Mouse (Mus musculus): ENCODE measurements around the gene Daam2. TPM values are rescaled to one million over a fixed set of nuclear protein-coding genes. Genes with fewer than 3 reads are reported as not detected.
A peak's percentile ranks its signal among the peaks of the same experiment; 100 is the strongest.

Daam2 gene
- polyA plus RNA-seq, 1 experiment from 2014 or later: 3.9 TPM

DNA sequence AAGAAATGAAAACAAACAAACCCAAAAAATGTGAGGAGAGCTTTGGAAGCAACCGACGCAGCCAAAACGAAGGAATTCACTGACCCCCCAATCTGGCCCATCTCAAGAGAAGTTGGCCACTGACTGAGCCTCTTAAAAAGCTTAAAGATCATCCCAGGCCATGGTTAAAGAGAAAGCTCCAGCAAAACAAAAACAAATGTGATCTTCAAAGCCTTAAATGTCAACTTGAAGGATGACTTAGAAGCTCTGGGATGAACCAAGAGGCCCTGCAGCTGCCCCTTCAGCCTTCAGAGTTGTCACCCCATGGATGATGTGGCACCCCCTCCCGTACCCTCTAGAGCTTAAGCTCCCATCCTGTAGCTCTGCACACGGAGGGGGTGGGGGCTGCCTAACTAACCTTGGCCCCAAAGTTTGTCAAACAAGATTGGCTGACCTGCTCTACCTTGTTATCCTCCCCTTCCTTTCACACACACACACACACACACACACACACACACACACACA is 4.3 kb downstream of the Daam2 start:
- Histone ChIP-seq H3K9me3 (no peaks in the 10 kb centered on the region), H3K9ac (no peak overlapping the region), H3K27ac (no peak overlapping the region), H3K4me2 (replicated peaks) (no peak overlapping the region), H3K4me1 (replicated peaks) (peaks cover 6% of the 10 kb centered on the region; the same call in 1 of the 2 replicates), H3K36me3 (no peaks in the 10 kb centered on the region), H3K4me3 (replicated peaks) (no peak overlapping the region), H3K27me3 (replicated peaks) (no peaks in the 10 kb centered on the region)
- 28% methylated on average over 5 of the region's 5 CpGs for WGBS
- ATAC-seq: no peak

GRCm38 (mm10) chr17:49556169-49556568 is 8.0 kb downstream of the Daam2 start:
- H3K9ac ChIP-seq: no peak overlapping the region
- no peak overlapping the region for H3K27ac ChIP-seq
- no peaks in the 10 kb centered on the region for H3K4me1 ChIP-seq (replicated peaks)
- 83% methylated on average over 3 of the region's 3 CpGs for WGBS
- H3K4me3 ChIP-seq (replicated peaks): no peak overlapping the region
- H3K4me2 ChIP-seq (replicated peaks): no peak overlapping the region
- H3K27me3 ChIP-seq (replicated peaks): no peaks in the 10 kb centered on the region
- H3K36me3 ChIP-seq: no peaks in the 10 kb centered on the region
- ATAC-seq: no peak
- H3K9me3 ChIP-seq: no peaks in the 10 kb centered on the region

- WGBS: 86% methylated on average over 7 of the region's 7 CpGs
- Histone ChIP-seq H3K9me3 (no peaks in the 10 kb centered on the region), H3K4me3 (replicated peaks) (no peak overlapping the region), H3K27me3 (replicated peaks) (no peaks in the 10 kb centered on the region), H3K4me1 (replicated peaks) (no peaks in the 10 kb centered on the region), H3K9ac (no peak overlapping the region), H3K36me3 (no peaks in the 10 kb centered on the region), H3K27ac (no peak overlapping the region), H3K4me2 (replicated peaks) (no peak overlapping the region)
- ATAC-seq: no peak
These were observed 12.2 kb downstream of the Daam2 start for GRCm38 (mm10) chr17:49551991-49552390.

- no peaks in the 10 kb centered on the region for H3K36me3 ChIP-seq
- no peaks in the 10 kb centered on the region for H3K27me3 ChIP-seq (replicated peaks)
- H3K27ac ChIP-seq: no peak overlapping the region
- ATAC-seq: no peak
- no peak overlapping the region for H3K4me2 ChIP-seq (replicated peaks)
- H3K4me3 ChIP-seq (replicated peaks): no peak overlapping the region
- no peak overlapping the region for H3K9ac ChIP-seq
- 86% methylated on average over 2 of the region's 2 CpGs for WGBS
- H3K4me1 ChIP-seq (replicated peaks): no peaks in the 10 kb centered on the region
- no peaks in the 10 kb centered on the region for H3K9me3 ChIP-seq
These were observed 12.7 kb downstream of the Daam2 start for GRCm38 (mm10) chr17:49551465-49551864.

DNA sequence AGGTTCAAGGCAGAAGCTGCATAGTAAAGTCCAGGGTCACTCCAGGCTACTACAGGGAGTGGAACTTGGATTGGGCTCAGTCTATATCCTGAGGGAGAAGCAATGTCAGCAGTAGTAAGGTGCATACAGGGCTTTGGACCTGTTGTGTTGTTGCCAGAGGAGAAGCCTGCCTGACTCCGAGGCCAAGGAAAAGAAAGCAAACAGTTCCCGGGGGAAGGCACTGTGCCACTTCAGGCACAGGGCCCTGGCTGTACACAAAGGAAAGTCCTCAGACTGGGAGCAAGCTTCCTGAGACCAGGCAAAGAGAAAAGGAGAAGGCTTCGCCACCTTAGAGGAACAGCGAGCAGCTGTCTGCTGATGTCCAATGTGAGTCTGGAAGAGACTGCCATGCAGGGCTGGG is 18.1 kb downstream of the Daam2 start:
- Histone ChIP-seq H3K9me3 (no peaks in the 10 kb centered on the region), H3K27ac (no peak overlapping the region), H3K4me1 (replicated peaks) (no peaks in the 10 kb centered on the region), H3K4me3 (replicated peaks) (no peak overlapping the region), H3K27me3 (replicated peaks) (no peaks in the 10 kb centered on the region), H3K9ac (no peak overlapping the region), H3K36me3 (no peaks in the 10 kb centered on the region), H3K4me2 (replicated peaks) (no peak overlapping the region)
- 69% methylated on average over 4 of the region's 4 CpGs for WGBS
- ATAC-seq: no peak

DNA sequence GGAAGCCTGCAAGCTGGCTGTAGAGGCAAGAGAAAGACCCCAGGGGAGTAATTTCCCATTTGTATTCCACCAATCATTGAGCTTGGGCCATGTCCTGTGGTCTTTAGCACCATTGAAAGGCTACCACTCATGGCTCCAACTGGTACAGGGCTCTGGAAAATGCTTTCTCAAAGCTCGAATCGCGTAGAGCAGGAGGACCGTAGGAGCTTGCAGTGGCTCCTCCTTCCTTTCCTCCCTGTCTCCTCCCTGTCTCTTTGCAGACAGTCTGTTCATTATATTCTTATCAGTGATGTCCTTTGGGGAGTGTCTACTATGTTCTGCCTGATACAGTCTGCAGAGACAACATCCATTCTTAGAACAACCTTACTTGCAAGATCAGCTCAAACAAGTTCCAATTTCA is 18.7 kb downstream of the Daam2 start:
- 54% methylated on average over 4 of the region's 4 CpGs for WGBS
- no peak for ATAC-seq
- H3K27me3 ChIP-seq (replicated peaks): no peaks in the 10 kb centered on the region

GRCm38 (mm10) chr17:49544561-49544960 is 19.6 kb downstream of the Daam2 start:
- Histone ChIP-seq H3K4me1 (replicated peaks) (peaks cover 6% of the 10 kb centered on the region; the same call in 1 of the 2 replicates), H3K27ac (no peak overlapping the region), H3K4me2 (replicated peaks) (no peak overlapping the region), H3K9me3 (no peaks in the 10 kb centered on the region), H3K27me3 (replicated peaks) (no peaks in the 10 kb centered on the region), H3K9ac (no peak overlapping the region), H3K4me3 (replicated peaks) (no peak overlapping the region), H3K36me3 (no peaks in the 10 kb centered on the region)
- no peak for ATAC-seq
- WGBS: 96% methylated on average over 2 of the region's 2 CpGs

More for the DNA sequence above, 18.7 kb downstream of the Daam2 start:
- Histone ChIP-seq H3K4me2 (replicated peaks) (no peak overlapping the region), H3K27ac (no peak overlapping the region), H3K9ac (no peak overlapping the region), H3K4me1 (replicated peaks) (peaks cover 2% of the 10 kb centered on the region; the same call in 1 of the 2 replicates), H3K9me3 (no peaks in the 10 kb centered on the region), H3K36me3 (no peaks in the 10 kb centered on the region), H3K4me3 (replicated peaks) (no peak overlapping the region)

- Histone ChIP-seq H3K27ac (no peak overlapping the region), H3K36me3 (no peaks in the 10 kb centered on the region), H3K4me2 (replicated peaks) (no peak overlapping the region), H3K9ac (no peak overlapping the region), H3K27me3 (replicated peaks) (no peaks in the 10 kb centered on the region), H3K4me1 (replicated peaks) (peaks cover 21% of the 10 kb centered on the region), H3K9me3 (no peaks in the 10 kb centered on the region), H3K4me3 (replicated peaks) (no peak overlapping the region)
- 67% methylated on average over 14 of the region's 14 CpGs for WGBS
- ATAC-seq: no peak
These were observed 23.4 kb downstream of the Daam2 start for GRCm38 (mm10) chr17:49540706-49541105.

DNA sequence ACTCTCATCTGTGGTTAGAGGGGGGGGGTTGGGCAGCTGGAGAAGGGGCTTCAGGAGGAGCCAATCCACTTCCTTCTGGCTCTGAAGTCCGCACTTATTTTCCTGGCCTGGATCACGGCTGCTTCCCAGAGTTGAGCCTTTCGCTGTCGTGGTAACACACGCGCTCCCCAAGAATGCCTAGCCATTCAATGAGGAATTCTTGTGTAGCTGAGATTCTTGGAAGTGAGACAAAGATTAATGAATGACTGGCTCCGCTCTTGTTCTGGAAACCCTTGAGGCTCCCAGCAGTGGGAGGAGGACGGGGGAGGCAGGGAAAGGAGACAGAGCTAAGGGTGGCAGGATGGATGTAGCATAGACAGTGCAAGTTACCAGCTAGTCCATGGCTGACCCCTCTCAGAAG is 24.9 kb downstream of the Daam2 start:
- WGBS: 14% methylated on average over 8 of the region's 8 CpGs
- Histone ChIP-seq H3K27ac (no peak overlapping the region), H3K36me3 (no peaks in the 10 kb centered on the region), H3K4me3 (replicated peaks) (no peak overlapping the region), H3K4me2 (replicated peaks) (no peak overlapping the region), H3K27me3 (replicated peaks) (no peaks in the 10 kb centered on the region), H3K9me3 (no peaks in the 10 kb centered on the region), H3K4me1 (replicated peaks) (peaks cover 26% of the 10 kb centered on the region), H3K9ac (no peak overlapping the region)
- peak; percentile 65; the same call in 1 of the 2 replicates for ATAC-seq

DNA sequence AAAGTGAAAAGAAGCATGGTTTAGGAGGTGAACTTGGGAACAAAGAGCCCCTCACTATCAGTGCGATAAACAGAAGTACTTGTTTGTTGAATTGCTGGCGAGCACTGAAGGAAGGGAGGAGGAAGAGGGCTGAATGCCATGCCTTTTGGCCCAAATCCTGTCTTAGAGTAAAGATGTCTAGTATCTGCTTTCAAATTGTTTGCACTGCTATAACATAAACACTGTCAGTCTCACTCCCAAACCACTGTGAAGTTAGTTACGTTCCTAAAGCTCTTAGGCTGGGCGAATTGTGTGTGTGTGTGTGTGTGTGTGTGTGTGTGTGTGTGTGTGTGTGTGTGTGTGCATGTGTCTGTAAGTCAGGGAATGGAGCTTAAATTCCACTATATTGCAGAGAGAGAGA is 28.6 kb downstream of the Daam2 start:
- Histone ChIP-seq H3K4me2 (replicated peaks) (no peak overlapping the region), H3K9ac (no peak overlapping the region), H3K36me3 (no peaks in the 10 kb centered on the region), H3K27ac (no peak overlapping the region), H3K9me3 (no peaks in the 10 kb centered on the region), H3K4me1 (replicated peaks) (peaks cover 25% of the 10 kb centered on the region), H3K27me3 (replicated peaks) (no peaks in the 10 kb centered on the region), H3K4me3 (replicated peaks) (no peak overlapping the region)
- no peak for ATAC-seq
- WGBS: 20% methylated on average over 4 of the region's 4 CpGs

DNA sequence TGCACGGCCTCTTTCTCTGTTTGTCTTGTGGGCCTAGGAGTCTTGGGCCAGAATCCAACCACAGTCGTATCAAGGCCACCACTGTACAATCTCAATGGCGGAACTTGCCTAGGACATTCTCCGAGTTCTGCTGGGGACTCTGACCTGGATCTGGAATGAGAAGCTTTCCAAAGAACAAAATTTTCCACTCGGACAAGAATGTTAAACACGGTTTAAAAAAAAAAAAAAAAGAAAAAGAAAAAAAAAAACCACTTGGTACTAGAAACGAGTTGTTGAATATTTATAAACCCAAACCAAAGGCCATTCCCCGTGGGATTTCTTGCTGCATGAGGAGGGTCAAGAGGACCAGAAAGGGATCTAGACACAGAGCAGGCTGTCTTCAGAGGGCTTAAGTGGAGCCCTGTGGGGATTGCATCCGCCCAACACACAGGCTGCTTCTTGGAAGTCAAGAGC is 29.9 kb downstream of the Daam2 start:
- H3K9ac ChIP-seq: no peak overlapping the region
- no peaks in the 10 kb centered on the region for H3K36me3 ChIP-seq
- H3K4me3 ChIP-seq (replicated peaks): no peak overlapping the region
- peaks cover 17% of the 10 kb centered on the region for H3K4me1 ChIP-seq (replicated peaks)
- 39% methylated on average over 9 of the region's 9 CpGs for WGBS
- 0 out of 2 replicates have a peak, but pooled peaks have one; percentile 46 for ATAC-seq
- no peak overlapping the region for H3K27ac ChIP-seq
- H3K4me2 ChIP-seq (replicated peaks): no peak overlapping the region
- no peaks in the 10 kb centered on the region for H3K27me3 ChIP-seq (replicated peaks)
- H3K9me3 ChIP-seq: no peaks in the 10 kb centered on the region

DNA sequence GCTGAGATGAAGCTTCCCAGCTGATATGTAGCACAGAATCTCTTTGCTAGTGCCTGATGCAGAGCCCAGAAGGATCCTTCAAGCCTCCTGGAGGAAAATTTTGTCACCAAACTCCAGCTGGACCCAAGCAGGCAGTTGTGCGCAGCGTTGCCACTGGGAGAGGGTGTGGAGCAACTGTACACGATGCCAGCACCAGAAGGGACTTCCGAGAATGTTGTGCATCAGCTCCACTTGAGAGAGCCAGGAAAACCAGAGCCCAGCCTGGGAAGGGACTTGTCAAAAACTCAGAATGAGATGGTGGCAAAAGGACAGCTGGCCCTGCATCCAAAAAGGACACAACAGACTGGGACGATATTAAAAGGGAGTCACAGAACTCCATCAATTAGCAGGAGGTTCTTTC is 32.5 kb downstream of the Daam2 start:
- WGBS: 84% methylated on average over 5 of the region's 5 CpGs

GRCm38 (mm10) chr17:49530215-49530614 is 33.9 kb downstream of the Daam2 start:
- H3K9ac ChIP-seq: no peak overlapping the region
- H3K9me3 ChIP-seq: no peaks in the 10 kb centered on the region
- no peaks in the 10 kb centered on the region for H3K27me3 ChIP-seq (replicated peaks)
- H3K36me3 ChIP-seq: no peaks in the 10 kb centered on the region
- no peaks in the 10 kb centered on the region for H3K4me1 ChIP-seq (replicated peaks)
- no peak overlapping the region for H3K27ac ChIP-seq
- WGBS: 32% methylated on average over 3 of the region's 3 CpGs
- no peak overlapping the region for H3K4me2 ChIP-seq (replicated peaks)
- no peak for ATAC-seq
- H3K4me3 ChIP-seq (replicated peaks): no peak overlapping the region

More for the DNA sequence above, 32.5 kb downstream of the Daam2 start:
- no peak overlapping the region for H3K4me3 ChIP-seq (replicated peaks)
- H3K27ac ChIP-seq: no peak overlapping the region
- peaks cover 14% of the 10 kb centered on the region; the same call in 1 of the 2 replicates for H3K4me1 ChIP-seq (replicated peaks)
- no peaks in the 10 kb centered on the region for H3K27me3 ChIP-seq (replicated peaks)
- no peaks in the 10 kb centered on the region for H3K36me3 ChIP-seq
- ATAC-seq: no peak
- H3K9ac ChIP-seq: no peak overlapping the region
- no peak overlapping the region for H3K4me2 ChIP-seq (replicated peaks)
- H3K9me3 ChIP-seq: no peaks in the 10 kb centered on the region
